Mouse (Mus musculus) lung, postnatal 36 days (tissue): Measurements from ENCODE around the gene Dctn2.
A peak's percentile ranks its signal among the peaks of the same experiment; 100 is the strongest.

Experiments
- DNase-seq: peaks from one replicate; pipeline ENCODE4 v3.0.0; 2022; ENCODE audit warnings: mixed read lengths

The Dctn2 gene

DNA sequence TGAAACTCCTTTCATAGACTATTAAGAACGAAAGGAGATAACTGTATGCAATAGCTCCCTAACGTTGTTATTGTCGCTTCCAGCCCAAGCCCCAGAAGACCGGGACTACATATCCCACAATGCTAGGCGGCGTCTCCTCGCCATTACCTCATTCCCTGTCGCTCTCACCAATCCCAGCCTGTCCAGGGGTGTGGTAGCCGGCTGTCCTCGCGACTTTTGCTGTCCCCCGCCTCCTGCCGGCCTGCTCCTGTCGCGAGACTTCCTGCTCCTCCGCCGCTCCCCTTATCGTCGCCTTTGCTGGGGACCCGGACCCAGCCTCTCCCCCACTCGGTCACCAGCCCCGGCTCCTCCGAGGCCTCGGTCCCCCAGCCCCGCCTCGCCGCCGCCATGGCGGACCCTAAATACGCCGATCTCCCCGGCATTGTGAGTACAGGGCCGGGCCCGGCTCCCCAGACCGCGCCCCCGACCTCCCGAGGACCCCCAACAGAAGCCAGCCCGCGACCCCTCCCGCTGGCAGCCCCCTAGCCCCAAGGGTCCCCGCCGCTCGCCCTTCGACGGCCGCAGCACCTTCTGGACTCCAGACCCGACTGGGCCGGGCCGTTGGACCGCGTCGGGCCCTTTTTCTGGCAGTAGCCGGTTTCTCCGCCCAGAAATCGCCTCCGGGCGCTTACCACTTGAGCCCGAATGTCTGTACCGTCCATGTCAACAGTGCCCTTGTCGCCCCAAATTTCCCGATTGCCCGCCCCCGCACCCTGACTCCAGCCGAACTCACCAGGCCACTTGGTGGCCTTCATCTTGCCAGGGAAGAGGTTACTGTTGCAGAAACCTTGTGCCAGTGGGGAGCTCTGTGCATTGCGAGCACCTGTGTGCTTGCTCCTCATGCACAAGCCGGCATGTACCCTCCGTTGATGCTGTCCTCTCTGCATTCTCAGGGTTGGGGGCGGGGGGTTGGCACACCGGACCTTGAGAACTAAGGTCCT is at the start of gene Dctn2:
Gene Dctn2 (plus strand): TSS at position 257 of the 980 bp plus-strand sequence.
- DNase-seq, result peak; percentile 98

DNA sequence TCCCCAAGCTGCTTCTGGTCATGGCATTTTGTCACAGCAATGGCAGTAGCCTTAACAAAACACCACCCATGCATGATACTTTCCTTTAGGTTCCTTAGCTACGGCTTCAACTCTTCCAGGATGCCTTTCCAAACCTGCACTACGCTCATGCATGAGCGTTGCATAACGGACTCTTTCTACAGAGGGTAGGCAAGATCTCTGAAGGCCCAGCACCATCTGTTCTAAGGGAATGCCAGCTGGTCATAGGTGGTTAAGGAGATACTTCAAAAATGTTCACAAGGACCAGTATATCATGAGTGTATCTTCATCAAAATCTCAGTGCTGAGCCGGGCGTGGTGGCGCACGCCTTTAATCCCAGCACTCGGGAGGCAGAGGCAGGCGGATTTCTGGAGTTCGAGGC is 49.7 kb upstream of the Dctn2 start:
- DNase-seq, result no peak

DNA sequence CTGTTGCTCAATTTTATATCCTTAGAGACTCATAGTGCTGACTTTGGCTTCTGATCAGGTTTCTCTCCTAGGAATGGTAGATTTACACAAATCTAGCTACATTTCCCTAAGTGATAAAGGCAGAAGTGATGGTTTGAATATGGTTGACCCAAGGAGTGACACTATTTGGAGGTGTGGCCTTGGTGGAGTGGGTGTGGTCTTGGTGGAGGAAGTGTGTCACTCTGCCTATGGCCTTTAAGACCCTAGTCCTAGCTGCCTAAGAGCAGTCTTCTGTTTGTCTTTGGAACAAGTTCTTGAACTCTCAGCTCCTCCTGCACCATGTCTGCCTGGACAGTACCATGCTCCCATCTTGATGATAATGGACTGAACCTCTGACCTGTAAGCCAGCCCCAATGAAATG is 49.0 kb upstream of the Dctn2 start:
- DNase-seq, result no peak

DNA sequence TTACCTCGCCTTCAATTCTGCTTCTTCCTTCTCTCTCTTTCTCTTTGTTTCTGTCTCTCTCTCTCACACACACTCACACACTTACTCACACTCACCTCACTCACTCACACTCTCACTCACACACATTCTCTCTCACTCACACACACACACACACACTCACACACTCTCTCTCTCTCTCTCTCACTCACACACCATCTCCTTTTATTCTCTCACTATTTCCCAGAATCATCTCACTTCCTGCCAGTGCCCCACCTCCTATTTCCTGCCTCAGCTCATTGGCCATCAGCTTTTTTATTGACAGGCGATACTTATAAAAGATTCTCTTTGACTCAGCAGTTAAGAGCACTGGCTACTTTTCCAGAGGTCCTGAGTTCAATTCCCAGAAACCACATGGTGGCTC is 47.8 kb upstream of the Dctn2 start:
- no peak for DNase-seq

DNA sequence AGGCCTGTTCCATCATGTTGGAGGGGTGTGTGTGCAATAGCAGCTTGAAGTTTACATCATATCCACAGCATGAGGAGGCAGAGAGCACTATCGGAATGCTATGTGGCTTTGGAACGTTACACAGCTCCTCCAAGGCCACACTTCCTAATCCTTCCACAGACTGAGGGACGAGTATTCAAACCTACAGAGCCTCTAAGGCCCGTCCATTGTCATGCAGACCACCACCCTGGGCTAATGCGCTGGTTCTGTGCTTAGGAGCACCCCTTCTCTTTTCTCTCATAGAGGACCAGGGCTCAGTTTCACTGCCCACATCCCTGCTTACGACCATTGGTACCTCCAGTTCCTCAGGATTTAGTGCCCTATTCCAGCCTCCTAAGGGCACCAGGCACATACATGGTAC is 41.0 kb upstream of the Dctn2 start:
- no peak for DNase-seq

DNA sequence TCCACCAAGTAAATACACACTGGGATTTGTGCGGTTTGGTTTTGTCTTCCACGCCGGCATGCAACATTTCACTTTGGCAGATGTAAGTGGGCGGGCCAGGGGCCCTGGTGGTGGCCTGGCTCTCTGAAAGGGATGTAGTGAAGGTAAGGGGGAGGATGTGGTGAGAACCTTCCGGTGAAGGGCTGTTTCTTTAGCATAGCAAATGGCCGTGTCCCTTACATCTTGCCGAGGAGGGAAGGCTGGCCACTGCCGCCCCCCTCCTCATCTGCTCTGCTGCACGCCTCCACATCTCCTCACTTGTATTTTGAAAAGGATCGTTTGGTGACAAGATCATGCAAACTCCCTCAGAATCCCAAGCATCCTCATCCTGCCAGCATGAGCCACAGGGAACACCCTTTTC is 40.4 kb upstream of the Dctn2 start:
- DNase-seq, result no peak

DNA sequence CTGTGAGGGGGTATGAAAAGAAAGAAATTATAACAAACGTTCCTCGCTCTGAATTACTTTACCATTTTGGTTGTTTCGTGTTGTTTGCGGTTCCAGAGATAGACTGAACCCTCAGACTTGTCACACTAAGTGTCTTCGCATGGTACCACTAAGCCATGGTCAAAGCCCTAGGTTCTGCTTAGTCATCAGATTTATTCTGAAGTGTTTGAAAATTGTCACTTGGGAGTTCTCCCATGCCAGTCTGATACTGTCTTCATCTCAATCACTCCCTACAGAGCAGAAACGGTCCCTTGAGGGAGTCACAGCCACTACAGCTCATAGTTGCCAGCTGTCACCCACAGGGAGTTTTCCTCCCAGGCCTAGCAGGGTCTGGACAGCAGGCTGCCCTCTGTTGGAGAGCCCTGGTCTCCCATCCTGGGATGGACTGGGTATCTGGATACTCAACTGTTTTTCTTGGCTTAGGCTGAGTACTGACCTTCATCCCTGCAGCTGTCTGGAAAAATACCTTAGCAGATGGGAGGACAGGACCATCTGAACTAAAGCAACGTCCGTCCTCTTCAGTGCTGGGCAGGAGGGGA is 39.8 kb upstream of the Dctn2 start:
- DNase-seq, result peak; percentile 30

DNA sequence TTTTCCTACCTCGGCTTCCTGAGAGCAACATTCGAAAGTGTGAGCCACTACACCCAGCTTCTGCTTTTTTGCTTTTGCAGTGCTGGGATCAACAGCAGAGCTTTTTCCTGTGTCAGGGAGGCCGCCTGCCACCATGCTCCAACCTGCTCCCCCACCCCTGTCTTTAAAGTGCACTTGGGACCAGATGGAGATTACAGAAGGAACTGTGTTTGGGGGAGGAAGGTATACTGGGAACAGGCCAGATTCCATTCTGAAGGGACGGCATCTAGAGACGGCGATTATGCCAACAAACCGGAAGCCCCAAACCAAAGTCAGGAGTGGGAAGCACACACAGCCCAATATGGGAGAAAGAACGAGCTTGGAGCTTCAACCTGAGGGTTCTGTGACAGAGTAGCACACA is 39.0 kb upstream of the Dctn2 start:
- no peak for DNase-seq

DNA sequence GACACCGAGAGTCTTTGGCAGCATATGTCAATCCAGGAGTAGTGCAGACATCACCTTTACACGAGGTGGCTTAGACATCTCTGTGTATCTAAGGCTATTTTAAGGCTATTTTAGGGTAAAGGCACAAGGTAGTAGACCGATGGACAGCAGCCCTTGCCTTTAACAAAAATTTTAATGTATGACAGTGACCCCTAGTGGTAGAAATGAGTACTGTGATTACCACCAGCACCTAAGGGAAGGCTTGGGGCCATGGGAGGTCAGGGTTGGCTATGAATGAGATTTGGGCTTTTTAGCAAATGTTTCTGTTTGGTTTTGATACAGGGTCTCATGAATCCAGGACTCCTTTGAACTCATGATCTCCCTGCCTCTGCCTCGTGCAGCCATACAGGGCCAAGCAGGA is 37.3 kb upstream of the Dctn2 start:
- peak; percentile 84 for DNase-seq

DNA sequence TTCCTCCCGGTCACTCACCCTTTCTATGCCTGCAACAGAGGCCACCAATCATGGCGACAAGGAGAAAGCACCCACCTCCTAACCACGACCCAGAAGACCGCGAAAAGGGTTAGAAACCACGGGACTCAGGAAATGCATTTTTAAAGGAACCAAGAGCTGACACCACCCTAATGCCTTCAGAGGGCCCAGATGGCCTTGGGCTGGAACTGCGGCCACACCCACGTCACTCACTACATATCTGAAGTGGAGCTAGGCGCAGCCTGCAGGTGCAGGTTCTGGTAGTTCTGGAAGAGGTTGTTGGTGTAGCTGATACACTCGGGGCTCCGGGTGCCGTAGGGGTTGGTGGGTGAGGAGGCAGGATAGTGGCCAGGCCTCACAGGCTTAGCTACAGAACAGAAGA is 35.5 kb upstream of the Dctn2 start:
- DNase-seq, result no peak

DNA sequence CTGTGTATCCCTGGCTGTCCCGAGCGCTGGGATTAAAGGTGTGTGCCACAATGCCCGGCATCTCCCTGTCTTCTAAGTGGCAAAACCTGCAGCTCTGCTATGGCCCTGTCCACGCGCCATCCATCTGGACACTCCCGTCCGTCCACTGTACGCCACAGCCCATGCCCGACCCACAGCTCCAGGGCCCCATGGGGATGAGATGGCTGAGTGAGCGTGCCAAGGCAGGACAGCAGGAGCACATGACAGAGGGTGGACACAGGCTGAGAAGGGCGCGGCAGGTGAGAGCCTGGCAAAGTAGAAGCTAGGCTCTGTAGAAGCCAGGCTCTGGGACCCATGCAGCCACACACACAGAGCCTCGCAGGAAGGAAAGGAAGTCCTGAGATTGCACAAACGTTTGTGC is 34.4 kb upstream of the Dctn2 start:
- DNase-seq, result no peak

DNA sequence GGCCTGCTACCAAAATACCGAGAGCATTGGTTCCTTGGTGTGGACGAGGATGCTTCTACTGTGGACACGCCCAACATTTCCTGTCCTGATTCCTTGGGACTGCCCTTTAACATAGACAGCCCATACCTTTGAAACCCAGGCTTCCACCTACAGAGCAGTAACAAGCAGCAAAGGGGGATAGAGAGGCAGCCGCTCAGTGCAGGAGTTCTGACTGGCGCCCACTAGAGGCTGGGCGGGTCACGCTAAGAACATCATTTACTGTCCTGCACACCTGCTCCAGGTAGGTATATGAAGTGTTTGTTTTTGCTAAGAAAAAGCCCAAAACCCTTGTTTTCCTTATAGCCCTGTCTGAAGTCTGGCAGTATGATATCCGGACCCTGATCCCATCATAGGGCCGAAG is 33.0 kb upstream of the Dctn2 start:
- DNase-seq, result peak; percentile 19

DNA sequence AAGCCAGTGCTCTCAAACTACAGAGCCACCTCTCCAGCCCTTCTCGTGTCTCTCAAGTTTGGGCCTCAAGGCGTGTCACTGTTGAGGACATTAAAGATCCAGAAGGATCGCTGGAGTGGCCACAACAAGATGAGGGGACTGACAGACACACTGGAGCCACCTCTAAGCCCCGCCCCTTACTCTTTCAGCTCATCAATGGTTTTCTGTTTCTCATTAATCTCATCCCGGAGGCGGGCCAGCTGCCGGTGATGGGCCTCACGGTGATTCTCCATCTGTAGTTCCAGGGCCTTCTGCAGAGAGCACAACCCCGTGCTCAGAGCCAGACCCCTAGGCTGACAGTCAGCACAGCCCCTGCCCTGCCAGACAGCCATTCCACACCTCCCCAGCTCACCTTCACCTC is 29.6 kb upstream of the Dctn2 start:
- DNase-seq, result no peak

DNA sequence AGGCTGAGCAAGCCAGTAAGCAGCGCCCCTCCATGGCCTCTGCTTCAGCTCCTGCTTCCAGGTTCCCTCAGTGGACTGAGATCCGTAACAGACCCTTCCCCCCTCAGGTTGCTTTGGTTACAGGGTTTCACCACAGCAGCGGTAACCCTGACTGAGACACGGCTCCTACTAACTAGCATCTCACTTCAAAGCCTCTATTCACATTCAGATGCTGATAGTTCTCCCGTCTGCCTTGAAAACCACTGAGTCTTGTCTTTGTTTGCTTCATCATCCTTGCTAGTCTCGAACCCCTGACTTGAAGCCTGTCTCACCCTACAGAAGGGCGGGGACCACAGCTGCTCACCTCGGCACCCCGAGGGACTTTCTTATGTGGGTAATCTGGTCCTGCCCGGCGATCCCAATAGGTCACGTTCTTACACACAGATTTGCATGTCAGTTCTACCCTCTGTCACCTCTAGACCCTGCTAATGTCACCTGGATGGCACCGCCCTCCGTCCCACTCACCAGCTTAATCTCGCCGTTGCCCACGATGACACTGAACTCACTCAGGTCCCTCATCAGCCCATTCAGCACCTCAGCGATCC is 27.8 kb upstream of the Dctn2 start:
- no peak for DNase-seq

DNA sequence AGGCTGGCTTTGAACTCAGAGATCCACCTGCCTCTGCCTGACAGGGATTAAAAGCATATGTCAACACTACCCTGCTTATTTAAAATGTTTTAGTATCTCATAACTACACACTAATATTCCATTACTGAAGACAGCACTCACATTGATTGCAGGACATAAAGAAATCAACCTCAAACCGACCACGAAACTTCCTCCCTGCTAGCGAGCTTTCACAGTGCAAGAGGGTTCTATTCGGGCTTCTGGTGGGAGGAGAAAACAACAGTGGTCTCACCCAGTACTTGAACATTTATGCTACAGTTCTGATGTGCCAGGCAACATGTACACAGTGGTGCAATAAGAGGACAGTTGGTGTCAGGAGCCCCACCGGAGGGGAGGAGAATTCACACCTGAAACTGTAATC is 15.4 kb upstream of the Dctn2 start:
- DNase-seq, result no peak

DNA sequence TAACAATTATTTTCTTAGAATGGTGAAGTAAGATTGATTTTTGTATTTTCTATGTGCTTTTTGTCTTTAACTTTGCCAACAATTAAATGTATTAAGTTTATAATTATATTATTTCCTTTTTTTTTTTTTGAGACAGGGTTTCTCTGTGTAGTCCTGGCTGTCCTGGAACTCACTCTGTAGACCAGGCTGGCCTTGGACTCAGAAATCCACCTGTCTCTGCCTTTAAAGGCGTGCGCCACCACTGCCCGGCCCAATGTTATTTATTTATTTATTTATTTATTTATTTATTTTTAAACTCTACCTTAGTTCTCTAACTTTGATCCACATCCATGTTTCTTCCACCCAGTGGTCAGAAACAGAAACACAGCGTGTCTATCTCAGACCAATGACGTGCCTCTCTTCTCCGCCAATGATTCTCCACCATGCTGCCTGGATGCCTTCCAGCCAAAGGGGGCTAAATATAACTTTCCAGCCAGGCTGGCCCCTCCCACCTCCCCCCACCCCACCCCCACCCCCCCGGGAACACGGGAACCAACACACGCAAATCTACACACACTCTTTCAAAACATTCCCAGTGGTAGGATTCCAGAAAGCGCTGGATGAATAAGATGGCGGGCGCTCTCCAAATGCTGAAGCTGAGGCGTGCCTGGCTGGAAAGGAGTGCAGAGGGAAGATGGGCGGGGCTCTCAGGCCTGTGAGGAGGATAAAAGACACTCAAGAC is 10.4 kb upstream of the Dctn2 start:
- peak; percentile 72 for DNase-seq

DNA sequence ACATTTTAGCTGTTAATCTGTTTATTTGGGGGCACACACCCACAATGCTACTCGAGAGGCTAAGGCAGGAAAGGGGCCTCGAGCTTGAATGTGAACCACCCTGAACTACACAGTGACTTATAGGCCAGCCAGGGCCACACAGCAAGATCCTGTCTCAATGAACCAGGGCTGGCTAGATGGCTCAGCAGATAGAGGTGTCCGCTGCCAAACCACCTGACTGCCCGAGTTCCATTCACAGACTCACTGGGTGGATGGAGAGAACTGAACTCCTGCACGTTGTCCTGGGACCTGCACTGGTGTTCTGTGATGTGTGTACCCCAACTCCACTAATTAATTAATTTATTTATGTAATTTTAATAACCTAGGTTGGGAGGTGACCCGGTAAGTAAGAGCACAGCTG is 8.4 kb upstream of the Dctn2 start:
- no peak for DNase-seq

DNA sequence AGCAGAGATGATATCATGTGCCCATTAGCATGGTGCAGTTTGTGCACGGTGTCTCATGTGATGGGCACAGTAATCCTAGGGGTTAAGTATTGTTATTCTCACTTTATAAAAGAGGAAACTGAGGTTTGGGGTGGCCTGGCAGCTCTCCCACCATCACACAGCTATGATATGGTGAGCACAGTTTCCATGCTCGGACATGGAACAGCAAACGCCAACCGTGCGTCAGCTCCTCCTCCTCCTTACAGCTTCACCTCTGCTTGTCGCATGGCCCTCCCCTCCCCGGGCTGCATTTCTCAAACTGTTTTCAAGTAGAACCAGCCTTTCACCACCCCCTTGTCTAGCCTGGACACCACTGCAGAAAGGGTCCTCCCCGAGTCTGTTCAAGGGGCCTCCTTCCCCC is 7.7 kb upstream of the Dctn2 start:
- no peak for DNase-seq

DNA sequence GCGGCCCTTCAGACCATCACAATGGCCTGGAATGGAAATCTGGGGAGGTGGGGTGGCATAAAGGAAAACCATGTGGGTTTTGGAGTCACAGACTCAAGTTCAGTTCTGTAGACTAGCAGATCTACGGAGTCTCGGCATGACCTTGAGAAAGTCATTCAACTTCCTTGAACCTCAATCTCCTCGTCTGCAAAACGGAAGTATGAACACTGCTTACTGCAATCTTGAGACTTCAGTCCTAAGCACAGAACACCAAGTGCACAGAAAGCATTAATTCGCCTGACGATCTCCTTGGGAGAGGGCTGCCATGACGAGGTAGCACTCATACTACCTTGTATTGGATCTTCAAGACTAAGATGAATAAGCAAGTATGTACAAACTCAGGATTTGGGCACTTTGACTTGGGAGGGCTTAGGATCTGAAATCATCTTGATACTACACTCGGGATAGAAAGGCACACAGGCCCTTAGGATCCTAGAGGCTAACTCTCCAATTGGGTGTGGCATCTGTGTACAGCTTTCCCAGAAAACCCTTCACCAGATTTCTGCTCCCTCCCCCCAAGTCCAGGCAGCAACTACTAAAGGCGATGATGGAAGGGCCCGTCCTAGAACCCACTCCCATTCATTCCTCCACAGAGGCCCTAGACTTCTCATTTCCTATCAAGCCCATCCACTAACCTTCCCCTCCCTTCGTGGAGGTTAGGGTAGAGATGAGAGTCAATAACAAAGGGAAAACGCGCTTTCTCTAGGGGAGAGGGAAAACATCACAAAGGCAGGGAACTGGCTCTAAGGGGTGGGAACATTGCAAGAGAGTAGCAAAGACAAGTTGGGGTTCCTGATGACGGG is 4.2 kb upstream of the Dctn2 start:
- no peak for DNase-seq

DNA sequence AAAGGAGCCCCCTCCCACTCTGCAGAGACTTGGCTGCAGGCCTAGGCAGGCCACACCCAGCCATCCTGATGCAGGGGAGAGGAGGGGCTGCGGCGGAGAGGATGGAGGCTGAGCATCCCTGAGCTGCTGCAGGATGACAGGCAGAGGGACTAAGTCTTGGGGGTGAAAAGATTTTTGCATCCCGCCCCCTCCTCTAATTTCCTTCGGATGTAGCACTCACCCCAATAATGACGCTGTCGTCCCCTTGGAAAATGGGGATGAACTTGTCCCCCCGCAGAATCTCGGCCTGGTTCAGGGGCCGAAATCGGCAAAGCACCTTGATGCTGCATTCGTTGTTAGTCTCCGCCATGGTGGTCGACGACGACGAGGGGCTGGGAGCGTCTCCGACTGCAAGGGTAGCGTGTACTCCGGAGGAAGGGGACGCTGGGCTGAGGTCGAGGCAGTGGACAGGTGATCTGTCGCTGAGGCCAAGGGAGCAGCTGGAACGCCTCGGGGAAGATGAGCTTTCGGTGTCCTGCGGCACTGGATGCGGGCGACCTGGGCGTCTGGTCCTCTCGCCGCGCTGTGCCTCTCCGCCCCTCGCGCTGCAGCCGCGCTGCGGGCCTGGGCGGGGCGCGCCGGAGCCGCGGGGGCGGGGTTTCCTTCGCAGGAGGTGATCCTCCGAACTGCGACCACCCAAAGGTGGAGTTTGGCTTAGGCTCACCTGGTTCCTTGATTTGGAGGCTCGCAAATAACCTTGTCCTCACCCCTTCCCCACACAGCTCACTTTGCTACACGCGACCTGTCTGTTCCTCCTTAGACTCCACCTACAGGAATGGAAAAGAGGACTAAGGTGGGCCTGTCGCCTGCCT is 3.4 kb upstream of the Dctn2 start, which contains the start of gene Kif5a:
Gene Kif5a (minus strand): TSS at position 801 of the 851 bp plus-strand sequence.
- DNase-seq, result no peak

DNA sequence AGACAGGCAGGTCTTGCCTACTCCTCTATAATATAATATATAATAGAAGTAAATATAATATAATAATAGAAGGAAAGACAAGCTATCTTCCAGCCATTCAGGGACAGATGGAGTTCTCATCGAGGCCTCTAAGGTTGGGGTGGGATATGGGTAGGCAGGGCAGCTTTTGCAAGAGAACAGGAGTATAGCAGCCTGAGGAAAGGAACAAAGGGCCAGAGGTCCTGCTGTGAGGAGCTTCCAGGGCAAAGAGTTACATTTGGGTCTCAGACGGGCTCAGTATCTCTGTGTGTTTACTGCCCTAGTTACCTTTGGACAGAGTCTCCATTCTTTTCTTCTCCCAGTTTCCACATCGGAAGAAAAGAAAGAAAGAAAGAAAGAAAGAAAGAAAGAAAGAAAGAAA is 2.5 kb upstream of the Dctn2 start:
- DNase-seq, result no peak
